Mouse (Mus musculus) embryo, embryonic 9.5 days (tissue): ENCODE measurements at regions not wholly inside any gene's neighbourhood (a gene's known extent, or its start where the extent isn't known, plus 50 kb on each side); places are given as distances from the start of the nearest gene placed in this dataset.

ENCODE experiments used
- DNase-seq: peaks from one replicate; pipeline ENCODE4 v3.0.0-alpha.2; 2017; ENCODE audit errors: extremely low spot score

- no peak for DNase-seq
These were observed 106.6 kb downstream of the Pdcd6ip start for GRCm38 (mm10) chr9:113601451-113601850.

- DNase-seq, result no peak
These were observed 120.8 kb downstream of the Pdcd6ip start for GRCm38 (mm10) chr9:113587260-113587659.

GRCm38 (mm10) chr9:113586477-113586876 is 121.6 kb downstream of the Pdcd6ip start:
- DNase-seq, result no peak

- DNase-seq, result no peak
These were observed 129.8 kb downstream of the Pdcd6ip start for GRCm38 (mm10) chr9:113578221-113578620.

- no peak for DNase-seq
These were observed 139.2 kb downstream of the Pdcd6ip start for GRCm38 (mm10) chr9:113568849-113569248.

- no peak for DNase-seq
These were observed 140.4 kb downstream of the Pdcd6ip start for GRCm38 (mm10) chr9:113567705-113568104.

GRCm38 (mm10) chr9:113566620-113567019 is 141.4 kb downstream of the Pdcd6ip start:
- no peak for DNase-seq

GRCm38 (mm10) chr9:113553911-113554310 is 154.1 kb downstream of the Pdcd6ip start:
- DNase-seq, result no peak

- DNase-seq, result no peak
These were observed 160.6 kb downstream of the Pdcd6ip start for GRCm38 (mm10) chr9:113547458-113547857.

- peak; percentile 35 for DNase-seq
These were observed 179.5 kb downstream of the Pdcd6ip start for GRCm38 (mm10) chr9:113528586-113528985.

- no peak for DNase-seq
These were observed 183.8 kb downstream of the Pdcd6ip start for GRCm38 (mm10) chr9:113524307-113524706.

GRCm38 (mm10) chr9:113523173-113523572 is 184.9 kb downstream of the Pdcd6ip start:
- no peak for DNase-seq

GRCm38 (mm10) chr9:113519727-113520126 is 188.3 kb downstream of the Pdcd6ip start:
- no peak for DNase-seq

- no peak for DNase-seq
These were observed 189.6 kb downstream of the Pdcd6ip start for GRCm38 (mm10) chr9:113518482-113518881.

- no peak for DNase-seq
These were observed 190.3 kb downstream of the Pdcd6ip start for GRCm38 (mm10) chr9:113517756-113518155.

GRCm38 (mm10) chr9:113515703-113516020 is 192.4 kb downstream of the Pdcd6ip start:
- DNase-seq, result no peak

GRCm38 (mm10) chr9:113514846-113515702 is 193.0 kb downstream of the Pdcd6ip start:
- no peak for DNase-seq

- no peak for DNase-seq
These were observed 196.8 kb downstream of the Pdcd6ip start for GRCm38 (mm10) chr9:113511302-113511701.

GRCm38 (mm10) chr9:113509368-113509767 is 198.7 kb downstream of the Pdcd6ip start:
- no peak for DNase-seq

- no peak for DNase-seq
These were observed 199.2 kb downstream of the Pdcd6ip start for GRCm38 (mm10) chr9:113508821-113509220.

- DNase-seq, result no peak
These were observed 200.2 kb downstream of the Pdcd6ip start for GRCm38 (mm10) chr9:113507561-113508460.

GRCm38 (mm10) chr9:113499246-113499645 is 208.8 kb downstream of the Pdcd6ip start:
- DNase-seq, result no peak
